Mouse (Mus musculus) spleen, embryonic (tissue): ENCODE measurements at regions not wholly inside any gene's neighbourhood (a gene's known extent, or its start where the extent isn't known, plus 50 kb on each side); places are given as distances from the start of the nearest gene placed in this dataset.

Experiments used
- CTCF ChIA-PET: fragments of 350-600 bp; sonication (Branson Sonifier 250); formaldehyde crosslinking; loops from one replicate; lab custom pipeline; 2022; lab: Charles Lee

DNA sequence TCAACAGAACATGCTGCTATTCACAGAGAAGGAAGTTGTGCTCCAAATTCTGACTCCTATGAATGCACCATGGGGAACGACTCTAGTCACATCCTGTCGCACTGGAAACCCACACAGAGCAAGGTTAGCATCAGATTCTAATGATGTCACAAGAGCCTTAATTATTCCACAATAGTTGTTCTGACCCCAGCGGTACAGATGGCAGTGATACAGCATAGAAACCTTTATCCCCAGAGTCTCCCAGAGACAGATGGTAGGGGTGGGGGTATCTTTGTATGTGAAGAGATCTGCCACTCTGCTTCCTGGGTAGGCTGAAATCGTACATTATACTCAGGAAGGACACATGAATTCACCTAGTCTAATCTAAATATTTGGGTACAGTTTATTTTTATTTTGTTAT, 123.5 kb upstream of the Bank1 start:
- CTCF ChIA-PET, result no interaction called here

DNA sequence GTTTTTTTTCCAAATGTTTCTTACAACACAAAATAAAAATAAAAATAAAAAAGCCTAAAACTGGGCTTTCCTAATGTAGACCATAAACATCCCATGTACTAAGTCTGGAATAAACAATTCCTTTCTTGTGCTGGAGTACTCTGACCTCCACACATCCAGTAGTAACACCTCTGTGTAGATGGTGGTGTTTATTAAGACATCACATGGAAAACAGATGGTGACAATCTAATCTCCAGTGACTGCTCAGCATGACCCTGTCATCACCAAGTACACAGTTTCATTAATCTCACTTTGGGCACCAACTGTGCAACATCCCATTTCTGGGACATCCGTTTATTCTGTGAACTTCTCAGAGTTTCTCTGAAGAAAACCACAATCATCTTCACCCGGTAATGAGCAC, 118.7 kb upstream of the Bank1 start:
- CTCF ChIA-PET, result no interaction called here

- CTCF ChIA-PET, result no interaction called here
These were observed 116.2 kb upstream of the Bank1 start for GRCm38 (mm10) chr3:136442099-136442498.

DNA sequence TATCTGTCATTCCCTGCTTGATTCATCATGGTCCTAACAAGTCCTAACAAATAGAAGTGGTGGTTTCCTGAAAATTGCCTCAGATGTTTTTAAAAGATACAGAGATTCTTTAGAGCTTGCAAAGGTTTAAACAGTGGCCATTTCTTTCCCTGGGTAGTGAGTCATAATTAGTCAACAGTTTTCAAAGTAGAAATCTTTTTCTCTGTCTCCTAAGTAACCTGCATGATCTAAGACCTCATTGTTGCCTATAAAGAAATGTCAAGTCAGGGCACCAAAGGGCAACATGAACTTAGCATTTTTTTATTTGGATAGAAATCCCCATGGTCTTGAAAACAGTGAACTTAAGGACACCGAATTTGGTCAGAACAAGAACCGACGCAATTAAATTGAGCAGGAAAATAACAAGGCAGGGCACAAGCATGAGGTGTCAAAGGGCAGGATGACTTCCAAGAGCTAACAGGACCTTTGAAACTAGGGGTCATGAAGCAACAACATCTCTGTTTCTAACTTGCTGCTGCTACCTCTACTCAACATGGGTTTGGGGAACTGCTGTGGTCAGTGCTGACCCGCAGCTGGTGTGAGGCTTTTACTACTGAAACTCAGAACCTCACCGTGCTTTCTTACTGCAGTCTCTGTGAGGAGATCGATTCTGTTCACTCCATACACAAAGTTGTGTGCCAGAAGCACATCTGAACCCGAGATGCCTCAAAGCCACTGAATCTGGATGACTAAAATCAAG, 114.2 kb upstream of the Bank1 start:
- CTCF ChIA-PET, result interaction anchor here (0.7 kb wide), 1 partner anchor 17 kb away, joined by 3 read pairs; no protein-coding TSS in a partner anchor

DNA sequence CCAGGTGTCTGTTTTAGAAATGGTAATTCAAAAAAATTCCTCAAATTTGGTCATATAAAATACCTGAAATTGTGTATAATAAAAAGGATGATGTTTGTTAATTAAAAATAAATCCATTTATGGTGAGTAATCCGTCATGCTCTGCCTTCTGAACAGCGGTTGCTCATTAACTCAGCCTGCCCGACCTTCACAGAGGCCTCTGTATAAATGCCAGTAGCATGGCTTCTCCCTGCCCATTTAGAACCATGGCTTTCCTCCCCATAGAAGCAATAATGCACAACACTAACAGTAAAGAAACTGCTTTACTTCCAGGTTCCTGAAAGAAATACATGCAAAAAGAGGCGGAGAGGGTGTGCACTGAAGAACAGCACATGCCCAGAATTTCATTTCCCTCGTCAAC, 113.5 kb upstream of the Bank1 start:
- CTCF ChIA-PET, result no interaction called here

GRCm38 (mm10) chr3:136434407-136434806, 108.5 kb upstream of the Bank1 start:
- CTCF ChIA-PET, result no interaction called here

DNA sequence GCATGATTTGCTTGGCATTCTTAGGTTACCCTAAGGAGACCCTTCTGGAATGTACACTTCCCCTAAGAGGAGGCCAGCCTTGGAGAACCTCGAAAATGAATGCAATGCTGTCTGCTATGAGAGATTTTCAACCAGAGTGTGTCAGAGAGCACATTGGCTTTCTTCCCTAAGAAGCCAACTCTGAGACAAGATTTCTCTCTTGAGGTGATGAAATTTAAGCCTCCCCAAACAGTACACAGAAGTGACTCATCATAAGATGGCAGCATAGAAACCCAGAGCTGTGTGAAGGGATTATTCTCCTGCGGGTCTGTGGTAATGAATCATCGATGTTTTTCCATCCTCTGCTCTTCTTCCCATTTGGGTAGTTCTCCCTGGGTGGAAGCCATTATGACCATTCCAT, 106.2 kb upstream of the Bank1 start:
- CTCF ChIA-PET, result no interaction called here

GRCm38 (mm10) chr3:136427427-136427826, 101.6 kb upstream of the Bank1 start:
- CTCF ChIA-PET, result interaction anchor here (0.6 kb wide), 1 partner anchor 152 kb away, joined by 3 read pairs; no protein-coding TSS in a partner anchor

DNA sequence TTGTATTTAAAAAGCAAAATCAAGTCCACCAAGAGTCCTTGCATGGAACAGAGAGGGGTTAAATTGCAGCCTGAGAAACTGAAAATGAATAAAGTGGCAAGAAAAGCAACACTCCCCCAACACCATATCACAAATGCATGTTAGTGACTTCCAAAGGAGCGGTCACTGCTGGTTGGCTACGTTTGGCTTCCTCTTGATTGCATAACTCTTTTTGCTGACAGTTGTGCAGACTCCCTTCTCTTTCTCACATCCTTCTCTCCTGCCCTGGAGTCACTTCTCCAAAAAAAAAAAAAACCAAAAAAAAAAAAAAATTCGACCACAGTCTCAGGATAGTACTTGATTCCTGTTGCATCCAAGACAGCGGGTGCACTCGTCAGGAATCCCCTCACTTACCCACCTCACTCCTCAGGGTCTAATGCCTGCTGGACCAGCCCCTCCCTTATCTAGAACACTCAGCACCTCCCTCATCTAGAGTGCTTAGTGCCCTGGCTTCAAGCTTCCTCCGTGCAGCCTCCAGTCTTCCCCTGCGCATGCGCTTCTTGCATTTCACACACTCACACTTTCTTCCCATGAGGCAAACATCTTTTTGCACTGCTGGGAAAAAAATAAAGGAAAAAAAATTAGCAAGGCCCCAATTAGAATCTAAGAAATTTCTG, 100.8 kb upstream of the Bank1 start:
- CTCF ChIA-PET, result no interaction called here

GRCm38 (mm10) chr3:136421969-136422614, 96.2 kb upstream of the Bank1 start:
- CTCF ChIA-PET, result interaction anchor here (0.7 kb wide), 1 partner anchor 129 kb away, joined by 3 read pairs; no protein-coding TSS in a partner anchor

DNA sequence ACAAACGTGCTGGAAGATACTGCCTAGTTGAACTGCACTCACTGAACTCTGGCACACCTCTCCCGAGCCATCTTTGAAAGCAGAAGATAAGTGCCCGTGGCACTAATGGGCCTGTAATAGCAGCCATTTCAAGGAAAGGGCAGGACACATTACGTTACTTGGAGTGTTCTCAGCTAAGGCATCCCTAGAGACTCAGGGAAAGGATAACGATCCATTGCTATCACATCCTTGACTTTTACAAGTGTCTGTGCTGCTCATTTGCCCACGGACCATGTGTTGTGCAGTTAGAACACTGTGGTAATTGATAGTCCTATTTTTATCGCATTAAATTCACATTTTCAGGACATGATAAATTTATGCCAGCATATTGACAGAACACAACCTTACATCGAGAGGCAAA, 79.7 kb upstream of the Bank1 start:
- CTCF ChIA-PET, result no interaction called here

GRCm38 (mm10) chr3:136383282-136383681, 57.4 kb upstream of the Bank1 start:
- CTCF ChIA-PET, result no interaction called here

- CTCF ChIA-PET, result no interaction called here
These were observed 54.8 kb upstream of the Bank1 start for GRCm38 (mm10) chr3:136380644-136381043.

DNA sequence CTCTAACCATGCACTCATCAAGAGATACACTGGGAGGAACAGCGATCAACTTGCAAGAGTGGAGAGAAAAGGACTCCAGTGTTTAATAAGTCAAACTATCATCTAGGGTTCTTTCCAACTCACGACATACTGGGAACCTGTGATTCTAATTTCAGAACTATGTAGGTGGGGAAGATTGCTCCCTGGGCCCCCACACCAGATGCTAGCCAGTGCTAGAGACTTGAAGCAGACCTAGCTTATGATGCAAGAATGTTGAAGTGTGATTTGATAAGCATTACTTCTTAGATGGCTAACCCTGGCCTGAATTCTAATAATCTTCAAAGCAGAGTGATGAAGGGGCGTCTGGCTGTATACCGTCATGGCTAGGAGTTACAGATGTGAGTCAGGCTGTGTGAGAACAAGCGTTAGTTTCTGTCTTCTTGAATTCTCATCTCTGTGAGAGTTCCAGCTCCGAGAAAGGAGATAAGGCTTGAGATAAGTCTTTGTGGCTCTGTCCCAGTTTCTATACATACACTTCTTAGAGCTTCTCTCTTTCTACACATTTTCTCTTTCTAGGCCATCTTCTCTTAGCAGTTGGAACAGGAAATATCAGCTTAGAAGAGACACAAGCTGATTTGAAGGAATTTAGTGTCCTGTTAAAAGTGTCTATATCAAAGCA, 54.0 kb upstream of the Bank1 start:
- CTCF ChIA-PET, result no interaction called here

GRCm38 (mm10) chr3:136376893-136377292, 51.0 kb upstream of the Bank1 start:
- CTCF ChIA-PET, result interaction anchor here (0.7 kb wide), 1 partner anchor 1503 kb away, joined by 4 read pairs; no protein-coding TSS in a partner anchor
